Mouse (Mus musculus) limb, embryonic 15.5 days (tissue): ENCODE results near the gene Lgals4. TPM values are rescaled to one million over a fixed set of nuclear protein-coding genes. Genes with fewer than 3 reads are reported as not detected.
A peak's percentile ranks its signal among the peaks of the same experiment; 100 is the strongest.
"Not testable (repeated sequence)": the region's sequence is repeated elsewhere in the genome, so short reads cannot be mapped to it uniquely, and the experiment has no call there.

Experiments used
- ATAC-seq: fragments of 200-750 bp; cut with Nextera tagmentation; 2 replicates; pipeline ENCODE4 v1.8.0; 2017; ENCODE audit warnings: low read depth, moderate TSS enrichment; ENCODE audit not compliant: insufficient number of reproducible peaks, low FRiP score, low TSS enrichment
- H3K27ac ChIP-seq: fragments of 300-500 bp; sonication (generic); 2 replicates; pipeline ENCODE4 v1.5.1; 2015; ENCODE audit warnings: moderate library complexity, mild to moderate bottlenecking, inconsistent platforms
- H3K27me3 ChIP-seq: fragments of 300-500 bp; sonication (generic); 2 replicates; pipeline ENCODE4 v1.6.1; 2015; ENCODE audit warnings: inconsistent platforms
- H3K36me3 ChIP-seq: fragments of 300-500 bp; sonication (generic); 2 replicates; pipeline ENCODE4 v1.6.1; 2015; ENCODE audit warnings: inconsistent platforms
- H3K4me1 ChIP-seq: fragments of 300-500 bp; sonication (generic); 2 replicates; pipeline ENCODE4 v1.6.1; 2015; ENCODE audit warnings: inconsistent platforms
- H3K4me2 ChIP-seq: fragments of 300-500 bp; sonication (generic); 2 replicates; pipeline ENCODE4 v1.6.1; 2015; ENCODE audit warnings: mild to moderate bottlenecking, inconsistent platforms
- H3K4me3 ChIP-seq: fragments of 300-500 bp; sonication (generic); 2 replicates; pipeline ENCODE4 v1.5.1; 2015; ENCODE audit warnings: mild to moderate bottlenecking, inconsistent platforms
- H3K9ac ChIP-seq: fragments of 300-500 bp; sonication (generic); 2 replicates; pipeline ENCODE4 v1.6.1; 2015; ENCODE audit warnings: inconsistent platforms
- H3K9me3 ChIP-seq: fragments of 300-500 bp; sonication (generic); 2 replicates; pipeline ENCODE4 v1.6.1; 2016; ENCODE audit warnings: inconsistent platforms
- WGBS: fragments of 180-500 bp; shearing (Covaris S2); methylation state at CpG from one replicate; pipeline ENCODE4 v1.1.7; 2015; 5-methylcytosine and 5-hydroxymethylcytosine counted together
- polyA plus RNA-seq: library from polyadenylated mRNA; unstranded; fragments of >200 nt; fragmentation: Nextera tagmentation; extraction: Ambion mirVana; gene quantifications from 2 replicates; pipeline ENCODE4 v1.2.1, GENCODE M21; 2015

Gene Lgals4
- polyA plus RNA-seq, 1 experiment from 2014 or later = 11.6 TPM

- Histone ChIP-seq H3K4me3 (no peak overlapping the region), H3K27me3 (no peaks in the 10 kb centered on the region), H3K4me2 (no peak overlapping the region), H3K9me3 (no peaks in the 10 kb centered on the region), H3K4me1 (peaks cover 18% of the 10 kb centered on the region), H3K9ac (no peak overlapping the region), H3K36me3 (no peaks in the 10 kb centered on the region), H3K27ac (no peak overlapping the region)
- no peak for ATAC-seq
- 94% methylated on average over 2 of the region's 2 CpGs for WGBS
Measured at GRCm38 (mm10) chr7:28859953-28860352, 26.3 kb downstream of the Lgals4 start.

GRCm38 (mm10) chr7:28860898-28861297 is 27.2 kb downstream of the Lgals4 start:
- H3K4me3 ChIP-seq = no peak overlapping the region
- no peak overlapping the region for H3K9ac ChIP-seq
- WGBS = 90% methylated on average over 6 of the region's 6 CpGs
- H3K4me2 ChIP-seq = no peak overlapping the region
- H3K9me3 ChIP-seq = no peaks in the 10 kb centered on the region
- H3K27me3 ChIP-seq = no peaks in the 10 kb centered on the region
- no peaks in the 10 kb centered on the region for H3K36me3 ChIP-seq
- no peak for ATAC-seq
- H3K27ac ChIP-seq = no peak overlapping the region
- peaks cover 23% of the 10 kb centered on the region for H3K4me1 ChIP-seq

- Histone ChIP-seq H3K36me3 (no peaks in the 10 kb centered on the region), H3K9ac (no peak overlapping the region), H3K4me3 (no peak overlapping the region), H3K4me2 (no peak overlapping the region), H3K9me3 (no peaks in the 10 kb centered on the region), H3K27ac (peak overlapping the region; percentile 77; the same call in 1 of the 2 replicates), H3K27me3 (no peaks in the 10 kb centered on the region), H3K4me1 (peaks cover 36% of the 10 kb centered on the region)
- 74% methylated on average over 15 of the region's 15 CpGs for WGBS
- no peak for ATAC-seq
Measured at GRCm38 (mm10) chr7:28862817-28863499, 29.3 kb downstream of the Lgals4 start.

GRCm38 (mm10) chr7:28863540-28863939 is 29.9 kb downstream of the Lgals4 start, which contains the start of gene Lgals7:
Gene Lgals7 (plus strand): TSS chr7:28863853.
- Histone ChIP-seq H3K9ac (no peak within 1 kb of the TSS), H3K36me3 (no peaks in the 10 kb centered on the region), H3K4me1 (peaks cover 36% of the 10 kb centered on the region), H3K9me3 (no peaks in the 10 kb centered on the region), H3K27ac (peak within 1 kb of the TSS; percentile 77), H3K4me2 (peak within 1 kb of the TSS; percentile 33), H3K27me3 (no peaks in the 10 kb centered on the region), H3K4me3 (peak within 1 kb of the TSS; percentile 25)
- WGBS = 64% methylated on average over 6 of the region's 6 CpGs
- ATAC-seq = no peak

GRCm38 (mm10) chr7:28864288-28864750 is 30.7 kb downstream of the Lgals4 start:
- peaks cover 36% of the 10 kb centered on the region for H3K4me1 ChIP-seq
- H3K9ac ChIP-seq = no peak overlapping the region
- no peak for ATAC-seq
- 21% methylated on average over 9 of the region's 9 CpGs for WGBS
- H3K27ac ChIP-seq = peak overlapping the region; percentile 77
- H3K4me3 ChIP-seq = peak overlapping the region; percentile 25
- no peaks in the 10 kb centered on the region for H3K27me3 ChIP-seq
- no peaks in the 10 kb centered on the region for H3K9me3 ChIP-seq
- H3K36me3 ChIP-seq = no peaks in the 10 kb centered on the region
- peak overlapping the region; percentile 33 for H3K4me2 ChIP-seq

GRCm38 (mm10) chr7:28865481-28866300 is 32.0 kb downstream of the Lgals4 start:
- Histone ChIP-seq H3K36me3 (no peaks in the 10 kb centered on the region), H3K9me3 (no peaks in the 10 kb centered on the region), H3K27me3 (no peaks in the 10 kb centered on the region), H3K27ac (peak overlapping the region; percentile 72), H3K4me2 (peak overlapping the region; percentile 41), H3K4me3 (peak overlapping the region; percentile 23), H3K9ac (no peak overlapping the region), H3K4me1 (peaks cover 36% of the 10 kb centered on the region)
- 38% methylated on average over 33 of the region's 33 CpGs for WGBS
- peak; percentile 47 for ATAC-seq

GRCm38 (mm10) chr7:28866769-28867507 is 33.3 kb downstream of the Lgals4 start:
- Histone ChIP-seq H3K4me3 (no peak overlapping the region), H3K9ac (no peak overlapping the region), H3K9me3 (no peaks in the 10 kb centered on the region), H3K27ac (peak overlapping the region; percentile 50), H3K27me3 (no peaks in the 10 kb centered on the region), H3K4me2 (no peak overlapping the region), H3K4me1 (peaks cover 36% of the 10 kb centered on the region), H3K36me3 (no peaks in the 10 kb centered on the region)
- no peak for ATAC-seq
- 79% methylated on average over 28 of the region's 28 CpGs for WGBS

- H3K9me3 ChIP-seq, H3K36me3 ChIP-seq, H3K9ac ChIP-seq, H3K27me3 ChIP-seq: not testable (repeated sequence)
- H3K4me1 ChIP-seq = peaks cover 38% of the 10 kb centered on the region
- WGBS = 28% methylated on average over 23 of the region's 23 CpGs
- ATAC-seq = 0 out of 2 replicates have a peak, but pooled peaks have one; percentile 42
- 0 out of 2 replicates have a peak overlapping the region, but pooled peaks have one; percentile 24 for H3K4me2 ChIP-seq
- H3K27ac ChIP-seq = peak overlapping the region; percentile 40
- H3K4me3 ChIP-seq = peak overlapping the region; percentile 19; the same call in 1 of the 2 replicates
Measured at GRCm38 (mm10) chr7:28867508-28868340, 34.1 kb downstream of the Lgals4 start.

GRCm38 (mm10) chr7:28870901-28871664 is 37.4 kb downstream of the Lgals4 start:
- no peak overlapping the region for H3K4me2 ChIP-seq
- H3K9me3 ChIP-seq = no peaks in the 10 kb centered on the region
- ATAC-seq = no peak
- 84% methylated on average over 24 of the region's 24 CpGs for WGBS
- H3K27ac ChIP-seq = no peak overlapping the region
- H3K4me3 ChIP-seq = no peak overlapping the region
- H3K36me3 ChIP-seq = no peaks in the 10 kb centered on the region
- H3K4me1 ChIP-seq = peaks cover 14% of the 10 kb centered on the region
- no peaks in the 10 kb centered on the region for H3K27me3 ChIP-seq
- H3K9ac ChIP-seq = no peak overlapping the region

- no peak overlapping the region for H3K9ac ChIP-seq
- 43% methylated on average over 2 of the region's 2 CpGs for whole genome bisulfite sequencing
- no peak overlapping the region for H3K27ac ChIP-seq
- no peak overlapping the region for H3K4me2 ChIP-seq
- no peaks in the 10 kb centered on the region for H3K36me3 ChIP-seq
- no peak overlapping the region for H3K4me3 ChIP-seq
- ATAC-seq = no peak
- no peaks in the 10 kb centered on the region for H3K27me3 ChIP-seq
- 0 out of 2 replicates have a peak, but pooled peaks cover 3% of the 10 kb centered on the region for H3K4me1 ChIP-seq
- H3K9me3 ChIP-seq = no peaks in the 10 kb centered on the region
Measured at GRCm38 (mm10) chr7:28874565-28874964, 40.9 kb downstream of the Lgals4 start.
